Mouse (Mus musculus): ENCODE data around the gene Xxylt1. TPM values are rescaled to one million over a fixed set of nuclear protein-coding genes. Genes with fewer than 3 reads are reported as not detected.

Gene Xxylt1
- polyA plus RNA-seq, 1 experiment from 2014 or later = 11.3 TPM

DNA sequence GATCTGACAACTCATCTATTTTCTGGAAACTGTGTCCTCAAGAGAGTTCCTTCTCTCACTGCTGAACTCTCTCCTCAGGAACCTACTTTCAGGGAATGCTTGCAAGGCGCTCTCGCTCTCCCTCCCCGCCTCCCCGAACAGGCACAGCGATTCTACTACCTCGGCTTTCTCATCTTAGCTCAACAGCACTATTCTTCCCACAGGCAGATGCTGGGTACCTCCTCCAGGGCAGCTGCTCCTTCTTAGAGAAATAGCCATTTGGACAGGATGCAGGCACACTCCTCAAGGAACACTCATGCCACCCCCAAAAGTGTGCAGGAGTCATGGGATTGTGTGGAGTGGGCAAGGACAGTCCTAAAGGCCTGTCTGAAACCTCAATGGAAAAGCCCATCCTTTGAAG lies 97.5 kb downstream of the Xxylt1 start:
- H3K27ac ChIP-seq (ENCODE audit: low read depth, low read length) = no peak overlapping the region
- no peaks in the 10 kb centered on the region; the same call in 1 of the 2 replicates for H3K4me1 ChIP-seq (replicated peaks; ENCODE audit: control insufficient read depth, insufficient read depth, low read length)
- no peaks in the 10 kb centered on the region for H3K9me3 ChIP-seq (ENCODE audit: control insufficient read depth, low read length)
- H3K27me3 ChIP-seq (ENCODE audit: control insufficient read depth, insufficient read depth, low read length) = no peaks in the 10 kb centered on the region
- 61% methylated on average over 6 of the region's 6 CpGs for WGBS
- no peak overlapping the region for H3K9ac ChIP-seq (ENCODE audit: low read depth, low read length)
- H3K36me3 ChIP-seq (ENCODE audit: control insufficient read depth, insufficient read depth, low read length) = no peaks in the 10 kb centered on the region
- H3K4me2 ChIP-seq (replicated peaks; ENCODE audit: low read depth, low read length) = no peak overlapping the region
- DNase-seq (ENCODE audit: low spot score) (no peak), ATAC-seq (ENCODE audit: low FRiP score) (no peak)
- no peak overlapping the region for H3K4me3 ChIP-seq (ENCODE audit: low read depth, low read length)

DNA sequence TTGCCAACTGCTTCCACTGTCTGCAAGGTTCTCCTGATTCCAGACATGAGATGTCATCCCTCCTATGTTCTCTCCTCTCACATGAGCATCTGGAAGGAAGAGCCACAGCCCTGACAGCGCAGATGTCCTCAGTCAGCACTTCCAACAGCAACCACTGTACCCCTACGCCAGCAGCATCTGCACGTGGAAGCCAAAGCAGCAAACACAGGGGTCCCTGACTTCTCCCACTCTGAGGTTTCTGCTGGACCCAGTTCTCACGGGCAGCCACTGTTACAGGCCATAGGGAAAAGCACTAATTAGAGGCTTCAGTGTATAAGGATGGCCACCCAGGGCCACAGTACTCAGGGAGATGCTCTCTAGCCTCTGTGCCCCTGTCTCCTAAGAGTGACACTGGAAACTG lies 98.0 kb downstream of the Xxylt1 start:
- H3K36me3 ChIP-seq (ENCODE audit: control insufficient read depth, insufficient read depth, low read length) = no peaks in the 10 kb centered on the region
- no peak overlapping the region for H3K9ac ChIP-seq (ENCODE audit: low read depth, low read length)
- H3K27ac ChIP-seq (ENCODE audit: low read depth, low read length) = no peak overlapping the region
- 59% methylated on average over 4 of the region's 4 CpGs for WGBS
- no peak overlapping the region for H3K4me2 ChIP-seq (replicated peaks; ENCODE audit: low read depth, low read length)
- DNase-seq (ENCODE audit: low spot score) (no peak), ATAC-seq (ENCODE audit: low FRiP score) (no peak)
- H3K27me3 ChIP-seq (ENCODE audit: control insufficient read depth, insufficient read depth, low read length) = no peaks in the 10 kb centered on the region
- no peaks in the 10 kb centered on the region for H3K9me3 ChIP-seq (ENCODE audit: control insufficient read depth, low read length)
- no peaks in the 10 kb centered on the region; the same call in 1 of the 2 replicates for H3K4me1 ChIP-seq (replicated peaks; ENCODE audit: control insufficient read depth, insufficient read depth, low read length)
- H3K4me3 ChIP-seq (ENCODE audit: low read depth, low read length) = no peak overlapping the region

DNA sequence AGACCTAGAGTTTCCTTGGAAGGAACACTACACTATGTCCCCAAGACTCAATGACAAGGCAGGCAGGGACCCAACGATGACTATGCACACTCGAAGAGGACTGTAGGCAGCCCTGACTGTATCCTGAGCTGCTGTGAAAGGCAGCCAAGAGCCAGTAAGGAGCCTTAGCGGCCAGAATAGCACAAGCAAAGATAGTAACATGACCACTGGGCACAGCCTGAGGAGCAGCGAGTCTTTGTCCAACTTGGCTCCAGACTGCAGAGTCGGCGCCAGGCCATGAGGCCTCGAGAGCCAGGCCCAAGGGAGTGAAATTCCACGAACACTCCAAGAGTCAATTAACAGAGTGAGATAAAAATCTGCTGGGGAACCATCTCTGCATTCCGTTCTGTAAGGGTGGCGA lies 99.9 kb downstream of the Xxylt1 start:
- no peak overlapping the region for H3K9ac ChIP-seq (ENCODE audit: low read depth, low read length)
- H3K4me3 ChIP-seq (ENCODE audit: low read depth, low read length) = no peak overlapping the region
- no peak overlapping the region for H3K4me2 ChIP-seq (replicated peaks; ENCODE audit: low read depth, low read length)
- ATAC-seq (ENCODE audit: low FRiP score) = no peak
- no peak for DNase-seq (ENCODE audit: low spot score)
- WGBS = 93% methylated on average over 10 of the region's 10 CpGs
- H3K9me3 ChIP-seq (ENCODE audit: control insufficient read depth, low read length) = no peaks in the 10 kb centered on the region
- no peaks in the 10 kb centered on the region; the same call in 1 of the 2 replicates for H3K4me1 ChIP-seq (replicated peaks; ENCODE audit: control insufficient read depth, insufficient read depth, low read length)
- no peak overlapping the region for H3K27ac ChIP-seq (ENCODE audit: low read depth, low read length)
- H3K27me3 ChIP-seq (ENCODE audit: control insufficient read depth, insufficient read depth, low read length) = no peaks in the 10 kb centered on the region
- no peaks in the 10 kb centered on the region for H3K36me3 ChIP-seq (ENCODE audit: control insufficient read depth, insufficient read depth, low read length)

DNA sequence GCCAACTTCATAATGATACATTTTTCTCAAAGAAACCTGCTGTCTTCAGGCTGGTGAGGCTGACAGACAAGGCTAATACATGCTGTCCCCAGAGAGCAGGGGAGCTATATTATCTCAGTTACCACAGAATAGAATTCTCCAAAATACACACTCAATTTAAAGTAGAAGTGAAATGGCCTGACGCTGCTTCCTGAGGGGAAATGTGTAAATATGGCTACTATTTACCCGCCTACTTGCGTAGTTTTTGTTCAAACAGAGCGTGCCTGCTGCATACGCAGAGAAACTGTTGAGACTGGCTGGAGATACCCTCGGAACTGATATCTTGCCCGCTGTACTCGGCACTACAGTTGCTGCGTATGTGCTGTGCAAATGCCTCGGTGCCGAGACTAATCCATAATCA lies 101.3 kb downstream of the Xxylt1 start:
- WGBS = 95% methylated on average over 11 of the region's 11 CpGs
- H3K27me3 ChIP-seq (ENCODE audit: control insufficient read depth, insufficient read depth, low read length) = no peaks in the 10 kb centered on the region
- no peaks in the 10 kb centered on the region for H3K36me3 ChIP-seq (ENCODE audit: control insufficient read depth, insufficient read depth, low read length)
- no peak for ATAC-seq (ENCODE audit: low FRiP score)
- H3K9me3 ChIP-seq (ENCODE audit: control insufficient read depth, low read length) = no peaks in the 10 kb centered on the region
- no peak overlapping the region for H3K4me3 ChIP-seq (ENCODE audit: low read depth, low read length)
- H3K27ac ChIP-seq (ENCODE audit: low read depth, low read length) = no peak overlapping the region
- no peaks in the 10 kb centered on the region for H3K4me1 ChIP-seq (replicated peaks; ENCODE audit: control insufficient read depth, insufficient read depth, low read length)
- H3K4me2 ChIP-seq (replicated peaks; ENCODE audit: low read depth, low read length) = no peak overlapping the region
- no peak overlapping the region for H3K9ac ChIP-seq (ENCODE audit: low read depth, low read length)
- no peak for DNase-seq (ENCODE audit: low spot score)

DNA sequence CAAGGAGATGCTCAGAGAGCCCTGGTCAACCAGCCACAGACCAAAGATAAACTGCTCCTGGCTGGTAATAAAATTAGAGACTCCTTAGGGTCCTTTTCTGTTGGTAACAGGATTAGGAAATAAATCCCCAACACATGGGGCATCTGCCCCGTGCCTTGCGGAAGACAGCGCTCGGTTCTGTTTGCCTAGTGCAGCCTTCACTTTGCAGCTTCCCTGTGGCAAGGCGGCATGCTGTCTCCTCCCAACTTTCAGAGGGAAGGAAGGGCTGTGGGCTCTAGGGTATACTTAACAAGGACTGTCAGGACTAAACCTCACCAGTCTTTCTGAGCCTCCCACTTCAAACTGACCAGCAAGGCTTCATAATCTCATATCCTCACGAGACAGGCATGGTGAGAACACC lies 103.5 kb downstream of the Xxylt1 start:
- no peak overlapping the region for H3K9ac ChIP-seq (ENCODE audit: low read depth, low read length)
- H3K27me3 ChIP-seq (ENCODE audit: control insufficient read depth, insufficient read depth, low read length) = no peaks in the 10 kb centered on the region
- 76% methylated on average over 6 of the region's 6 CpGs for WGBS
- no peak overlapping the region for H3K4me3 ChIP-seq (ENCODE audit: low read depth, low read length)
- DNase-seq (ENCODE audit: low spot score) = no peak
- no peak overlapping the region for H3K4me2 ChIP-seq (replicated peaks; ENCODE audit: low read depth, low read length)
- no peaks in the 10 kb centered on the region for H3K9me3 ChIP-seq (ENCODE audit: control insufficient read depth, low read length)
- no peaks in the 10 kb centered on the region for H3K36me3 ChIP-seq (ENCODE audit: control insufficient read depth, insufficient read depth, low read length)
- no peak overlapping the region for H3K27ac ChIP-seq (ENCODE audit: low read depth, low read length)
- peaks cover 4% of the 10 kb centered on the region; the same call in 1 of the 2 replicates for H3K4me1 ChIP-seq (replicated peaks; ENCODE audit: control insufficient read depth, insufficient read depth, low read length)
- no peak for ATAC-seq (ENCODE audit: low FRiP score)

DNA sequence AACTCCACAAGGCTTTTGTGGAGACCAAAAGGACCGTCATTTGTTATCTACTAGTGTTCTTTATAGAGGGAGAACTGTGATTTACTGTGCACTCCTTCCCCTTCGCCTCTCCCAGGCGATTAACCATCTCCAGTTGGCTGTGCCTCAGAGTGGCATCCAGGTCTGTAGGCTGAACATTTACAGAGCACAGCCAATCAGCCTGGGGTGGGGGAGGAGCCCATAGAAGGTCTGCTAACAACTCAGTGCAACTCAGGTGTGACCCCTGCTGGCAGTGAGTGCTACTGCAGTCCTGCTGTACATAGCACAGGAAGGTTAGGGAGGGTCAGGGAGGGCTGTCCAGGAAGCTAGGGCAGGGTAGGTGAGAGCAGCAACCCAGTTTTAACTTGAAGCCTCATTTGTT lies 104.0 kb downstream of the Xxylt1 start:
- Histone ChIP-seq H3K27me3 (ENCODE audit: control insufficient read depth, insufficient read depth, low read length) (no peaks in the 10 kb centered on the region), H3K9me3 (ENCODE audit: control insufficient read depth, low read length) (no peaks in the 10 kb centered on the region), H3K27ac (ENCODE audit: low read depth, low read length) (no peak overlapping the region), H3K36me3 (ENCODE audit: control insufficient read depth, insufficient read depth, low read length) (no peaks in the 10 kb centered on the region), H3K4me1 (replicated peaks; ENCODE audit: control insufficient read depth, insufficient read depth, low read length) (peaks cover 4% of the 10 kb centered on the region; the same call in 1 of the 2 replicates), H3K4me3 (ENCODE audit: low read depth, low read length) (no peak overlapping the region), H3K9ac (ENCODE audit: low read depth, low read length) (no peak overlapping the region), H3K4me2 (replicated peaks; ENCODE audit: low read depth, low read length) (no peak overlapping the region)
- DNase-seq (ENCODE audit: low spot score) (peak; percentile 93), ATAC-seq (ENCODE audit: low FRiP score) (peak; percentile 91)
- 5% methylated on average over 3 of the region's 3 CpGs for WGBS

DNA sequence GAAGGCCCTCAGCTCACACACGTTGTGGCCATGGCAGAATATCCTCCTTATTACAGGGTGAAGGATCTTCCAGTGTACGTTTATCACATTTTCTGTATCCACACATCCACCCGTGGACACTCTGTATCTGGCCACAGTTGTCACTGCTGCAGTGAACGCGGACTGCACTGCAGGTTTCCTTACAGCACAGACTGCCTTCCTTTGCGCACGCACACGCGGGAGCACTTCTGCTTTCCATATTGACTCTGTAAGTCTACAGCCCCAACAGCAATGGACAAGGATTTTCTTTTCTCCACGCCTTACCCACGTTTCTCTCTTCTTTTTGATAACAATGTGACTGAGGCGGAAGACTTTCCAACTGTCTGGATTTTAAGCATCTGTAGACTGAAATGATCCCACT lies 106.7 kb downstream of the Xxylt1 start:
- ATAC-seq (ENCODE audit: low FRiP score) (no peak), DNase-seq (ENCODE audit: low spot score) (no peak)
- Histone ChIP-seq H3K4me3 (ENCODE audit: low read depth, low read length) (no peak overlapping the region), H3K9ac (ENCODE audit: low read depth, low read length) (no peak overlapping the region), H3K27me3 (ENCODE audit: control insufficient read depth, insufficient read depth, low read length) (no peaks in the 10 kb centered on the region), H3K4me1 (replicated peaks; ENCODE audit: control insufficient read depth, insufficient read depth, low read length) (peaks cover 4% of the 10 kb centered on the region; the same call in 1 of the 2 replicates), H3K4me2 (replicated peaks; ENCODE audit: low read depth, low read length) (no peak overlapping the region), H3K36me3 (ENCODE audit: control insufficient read depth, insufficient read depth, low read length) (no peaks in the 10 kb centered on the region), H3K9me3 (ENCODE audit: control insufficient read depth, low read length) (no peaks in the 10 kb centered on the region), H3K27ac (ENCODE audit: low read depth, low read length) (no peak overlapping the region)
- 89% methylated on average over 12 of the region's 12 CpGs for WGBS

DNA sequence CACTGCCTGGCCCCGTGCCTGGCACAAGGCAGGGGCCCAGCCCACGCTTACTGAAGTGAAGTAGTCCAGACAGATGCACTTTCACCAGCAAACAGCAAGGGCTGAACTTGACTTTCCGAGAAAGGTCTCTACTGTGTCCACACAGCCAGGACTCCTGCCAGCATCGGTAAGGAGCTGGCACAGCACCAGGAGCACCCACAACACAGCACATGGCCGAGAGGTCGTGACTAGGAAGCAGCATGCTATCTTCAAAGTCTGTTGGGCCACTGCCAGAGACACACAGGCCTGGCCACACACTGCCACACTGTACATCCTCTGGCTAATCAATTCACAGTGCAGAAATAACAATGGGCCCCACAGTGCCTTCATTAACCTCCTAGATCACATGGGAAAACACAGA lies 107.8 kb downstream of the Xxylt1 start:
- no peak overlapping the region for H3K4me2 ChIP-seq (replicated peaks; ENCODE audit: low read depth, low read length)
- WGBS = 74% methylated on average over 6 of the region's 6 CpGs
- H3K36me3 ChIP-seq (ENCODE audit: control insufficient read depth, insufficient read depth, low read length) = no peaks in the 10 kb centered on the region
- no peak overlapping the region for H3K4me3 ChIP-seq (ENCODE audit: low read depth, low read length)
- no peaks in the 10 kb centered on the region for H3K27me3 ChIP-seq (ENCODE audit: control insufficient read depth, insufficient read depth, low read length)
- 0 out of 2 replicates have a peak overlapping the region, but pooled peaks have one; percentile 47 for H3K27ac ChIP-seq (ENCODE audit: low read depth, low read length)
- DNase-seq (ENCODE audit: low spot score) (no peak), ATAC-seq (ENCODE audit: low FRiP score) (no peak)
- H3K9ac ChIP-seq (ENCODE audit: low read depth, low read length) = no peak overlapping the region
- no peaks in the 10 kb centered on the region for H3K9me3 ChIP-seq (ENCODE audit: control insufficient read depth, low read length)
- peaks cover 4% of the 10 kb centered on the region; the same call in 1 of the 2 replicates for H3K4me1 ChIP-seq (replicated peaks; ENCODE audit: control insufficient read depth, insufficient read depth, low read length)

DNA sequence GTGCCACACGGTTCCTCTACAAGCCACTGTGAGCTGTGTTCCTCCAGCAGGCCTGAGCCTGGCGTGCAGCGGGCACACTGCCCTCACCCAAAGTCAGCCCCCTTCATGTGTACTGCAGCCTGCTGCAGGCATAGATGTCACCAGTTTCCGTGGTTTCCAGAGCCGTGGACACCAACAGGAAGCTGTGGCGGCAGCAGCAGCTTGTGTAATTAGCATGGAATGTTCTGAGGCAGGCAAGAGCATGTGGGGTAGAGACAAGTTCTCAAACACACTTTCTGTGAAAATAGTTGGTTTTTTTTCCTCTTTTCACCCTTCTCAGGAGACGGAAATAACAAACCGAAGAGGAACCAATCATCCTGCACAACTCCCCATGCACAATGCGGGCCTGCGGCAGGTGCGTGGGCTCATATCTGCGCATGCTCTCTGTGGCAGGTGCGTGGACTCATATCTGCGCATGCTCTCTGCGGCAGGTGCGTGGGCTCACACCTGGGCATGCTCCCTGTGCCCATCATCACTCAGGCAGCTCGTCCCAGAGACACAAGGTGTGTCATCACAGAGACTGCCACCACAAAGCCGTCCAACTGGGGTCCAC lies 109.2 kb downstream of the Xxylt1 start:
- WGBS = 91% methylated on average over 18 of the region's 18 CpGs
- H3K9me3 ChIP-seq (ENCODE audit: control insufficient read depth, low read length) = no peaks in the 10 kb centered on the region

More for the DNA sequence above, 109.2 kb downstream of the Xxylt1 start:
- Histone ChIP-seq H3K4me1 (replicated peaks; ENCODE audit: control insufficient read depth, insufficient read depth, low read length) (peaks cover 4% of the 10 kb centered on the region; the same call in 1 of the 2 replicates), H3K4me3 (ENCODE audit: low read depth, low read length) (no peak overlapping the region), H3K9ac (ENCODE audit: low read depth, low read length) (no peak overlapping the region), H3K36me3 (ENCODE audit: control insufficient read depth, insufficient read depth, low read length) (no peaks in the 10 kb centered on the region), H3K4me2 (replicated peaks; ENCODE audit: low read depth, low read length) (no peak overlapping the region), H3K27me3 (ENCODE audit: control insufficient read depth, insufficient read depth, low read length) (no peaks in the 10 kb centered on the region), H3K27ac (ENCODE audit: low read depth, low read length) (no peak overlapping the region)
- ATAC-seq (ENCODE audit: low FRiP score) (no peak), DNase-seq (ENCODE audit: low spot score) (no peak)
